Mouse (Mus musculus) testis, adult 10 weeks (tissue): ENCODE measurements around the gene Olfr211. TPM values are rescaled to one million over a fixed set of nuclear protein-coding genes. Genes with fewer than 3 reads are reported as not detected.

ENCODE experiments used
- polyA plus RNA-seq: library from polyadenylated mRNA; stranded (reverse); fragments of 350-450 nt; fragmentation: Illumina TruSeq; extraction: RNeasy Lipid Tissue Mini Kit (QIAGEN cat#74804); gene quantifications from one replicate; pipeline ENCODE4 v1.2.3, GENCODE M21; 2014; ENCODE audit warnings: low read depth, low replicate concordance

Olfr211 gene
- polyA plus RNA-seq, result not detected

GRCm38 (mm10) chr6:116488791-116489190, at the start of gene Olfr211:
Olfr211 (plus strand) TSS chr6:116489091.

GRCm38 (mm10) chr6:116460544-116461283, 28.2 kb upstream of the Olfr211 start, which contains the start of gene Alox5:
Alox5 (minus strand) TSS chr6:116461178.

GRCm38 (mm10) chr6:116506302-116507003, 17.6 kb downstream of the Olfr211 start, which contains the start of gene Olfr212:
Olfr212 (plus strand) TSS chr6:116506516.

GRCm38 (mm10) chr6:116538156-116538555, 49.3 kb downstream of the Olfr211 start, which contains the start of gene Olfr213:
Olfr213 (plus strand) TSS chr6:116538456.

Other genes starting within 250 kb of the Olfr211 start
- gene Zfand4, start 224.9 kb upstream of the Olfr211 start, polyA plus RNA-seq, result 695 TPM
- 37.5 TPM for gene March8, start 151.1 kb upstream of the Olfr211 start, polyA plus RNA-seq
- 0.34 TPM for gene Alox5, start 27.9 kb upstream of the Olfr211 start, polyA plus RNA-seq
- gene Olfr212, start 17.4 kb downstream of the Olfr211 start, polyA plus RNA-seq, result 2.0 TPM
- not detected for gene Olfr213, start 49.4 kb downstream of the Olfr211 start, polyA plus RNA-seq
- not detected for gene Gm5580, start 62.0 kb downstream of the Olfr211 start, polyA plus RNA-seq
- gene Olfr214, start 65.1 kb downstream of the Olfr211 start, polyA plus RNA-seq, result not detected
- 0.32 TPM for gene Olfr215, start 95.1 kb downstream of the Olfr211 start, polyA plus RNA-seq
- gene Zfp422, start 139.9 kb downstream of the Olfr211 start, polyA plus RNA-seq, result 12.4 TPM
- not detected for gene Depp1, start 161.5 kb downstream of the Olfr211 start, polyA plus RNA-seq
- gene Rassf4, start 184.9 kb downstream of the Olfr211 start, polyA plus RNA-seq, result 5.6 TPM
- gene Tmem72, start 227.8 kb downstream of the Olfr211 start, polyA plus RNA-seq, result 0.11 TPM